Mouse (Mus musculus) erythroblast, adult 5-6 weeks (primary cell): Measurements from ENCODE around the gene Gm43552. TPM values are rescaled to one million over a fixed set of nuclear protein-coding genes. Genes with fewer than 3 reads are reported as not detected.
A peak's percentile ranks its signal among the peaks of the same experiment; 100 is the strongest.

Experiments used
- ATAC-seq: replicated peaks from 2 replicates; pipeline ENCODE4 v1.8.0; 2016; ENCODE audit warnings: moderate number of reproducible peaks, mild to moderate bottlenecking, moderate TSS enrichment, inconsistent platforms; ENCODE audit not compliant: poor library complexity, low FRiP score, severe bottlenecking
- total RNA-seq, 2 experiments: library from RNA; stranded (forward) in 1 of 2; stranded (reverse) in 1 of 2; fragments of 150-400 nt in 1 of 2; fragments of 200-764, 138-1000 nt in 1 of 2; gene quantifications; 2 replicates each; pipeline versions ENCODE4 v1.2.3 to v1.2.4; 2015 to 2017; ENCODE audit warnings: low replicate concordance in 2 of 2

Gm43552 gene
- total RNA-seq, 2 experiments from 2014 or later = not detected

GRCm38 (mm10) chr5:65390648-65391644 lies 101.7 kb downstream of the Gm43552 start, which contains the start of the genes Rpl9 and Lias:
TSS of gene Rpl9 (minus strand) at chr5:65391444.
TSS of gene Lias (plus strand) at chr5:65391497.
- peak; percentile 93 for ATAC-seq

GRCm38 (mm10) chr5:65387008-65387867 lies 105.4 kb downstream of the Gm43552 start:
- no peak for ATAC-seq

GRCm38 (mm10) chr5:65385704-65386103 lies 106.9 kb downstream of the Gm43552 start:
- ATAC-seq = no peak

Other genes with a start within 250 kb of the Gm43552 start
- gene Rfc1, start 157.2 kb downstream of the Gm43552 start, total RNA-seq (2015; ENCODE audit: low replicate concordance) = 14.2 and 29.5 TPM in 2 replicates
- gene Rfc1, start 157.2 kb downstream of the Gm43552 start, total RNA-seq (2017; ENCODE audit: low replicate concordance) = 36.8 and 38.2 TPM in 2 replicates
- gene Klb, start 144.5 kb downstream of the Gm43552 start, total RNA-seq (2015; ENCODE audit: low replicate concordance) = not detected in 2 replicates
- gene Klb, start 144.5 kb downstream of the Gm43552 start, total RNA-seq (2017; ENCODE audit: low replicate concordance) = not detected in 2 replicates
- 636 and 727 TPM in 2 replicates for gene Rpl9, start 101.4 kb downstream of the Gm43552 start, total RNA-seq (2015; ENCODE audit: low replicate concordance)
- 268 and 390 TPM in 2 replicates for gene Rpl9, start 101.4 kb downstream of the Gm43552 start, total RNA-seq (2017; ENCODE audit: low replicate concordance)
- 13.8 and 38.0 TPM in 2 replicates for gene Lias, start 101.3 kb downstream of the Gm43552 start, total RNA-seq (2015; ENCODE audit: low replicate concordance)
- gene Lias, start 101.3 kb downstream of the Gm43552 start, total RNA-seq (2017; ENCODE audit: low replicate concordance) = 20.7 and 24.7 TPM in 2 replicates
- 10.8 and 23.0 TPM in 2 replicates for gene Ugdh, start 56.9 kb downstream of the Gm43552 start, total RNA-seq (2015; ENCODE audit: low replicate concordance)
- gene Ugdh, start 56.9 kb downstream of the Gm43552 start, total RNA-seq (2017; ENCODE audit: low replicate concordance) = 12.3 and 15.8 TPM in 2 replicates
- 41.8 and 54.2 TPM in 2 replicates for gene Smim14, start 44.4 kb upstream of the Gm43552 start, total RNA-seq (2015; ENCODE audit: low replicate concordance)
- gene Smim14, start 44.4 kb upstream of the Gm43552 start, total RNA-seq (2017; ENCODE audit: low replicate concordance) = 17.6 and 26.3 TPM in 2 replicates
- 35.0 and 44.5 TPM in 2 replicates for gene Ube2k, start 44.4 kb upstream of the Gm43552 start, total RNA-seq (2015; ENCODE audit: low replicate concordance)
- 18.1 TPM in 2 replicates for gene Ube2k, start 44.4 kb upstream of the Gm43552 start, total RNA-seq (2017; ENCODE audit: low replicate concordance)
- 53.1 and 90.5 TPM in 2 replicates for gene Pds5a, start 205.4 kb upstream of the Gm43552 start, total RNA-seq (2015; ENCODE audit: low replicate concordance)
- gene Pds5a, start 205.4 kb upstream of the Gm43552 start, total RNA-seq (2017; ENCODE audit: low replicate concordance) = 94.4 and 98.8 TPM in 2 replicates